Mouse (Mus musculus): ENCODE results near the gene Nsun6.

The Nsun6 gene

DNA sequence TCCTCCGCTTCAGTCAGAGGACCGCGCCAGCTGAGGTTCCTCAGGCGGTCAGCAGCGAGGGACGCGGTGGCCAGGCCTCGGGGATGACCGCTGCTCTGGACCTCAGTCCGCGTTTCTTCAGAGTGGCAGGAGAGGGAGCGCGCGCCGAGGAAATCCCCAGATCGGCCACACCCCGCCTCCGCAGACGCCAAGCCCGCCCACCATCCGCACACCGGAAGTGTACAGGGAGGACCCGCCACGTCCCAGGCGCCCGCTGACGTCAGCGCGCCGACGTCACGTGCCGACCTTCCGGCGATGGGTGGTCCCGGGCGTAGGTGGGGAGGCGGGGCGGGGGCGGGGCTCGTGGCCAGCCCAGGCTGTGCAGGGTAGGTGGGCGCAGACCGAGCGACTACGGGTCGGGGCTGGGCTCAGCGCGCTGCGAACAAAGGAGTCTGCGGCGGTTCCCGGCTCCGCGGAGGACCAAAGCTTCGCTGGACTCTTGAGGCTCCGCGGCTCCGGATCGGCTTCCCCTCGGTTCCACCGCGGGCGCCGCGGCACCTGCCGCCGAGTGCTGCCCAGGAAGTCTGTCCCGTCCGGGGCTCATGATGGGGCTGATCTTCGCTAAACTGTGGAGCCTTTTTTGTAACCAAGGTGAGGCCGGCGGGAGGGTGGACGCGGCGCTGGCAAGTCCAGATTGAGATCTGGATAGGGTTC, at the start of gene Nsun6:
TSS of gene Nsun6 (minus strand) at position 125 of the 693 bp plus-strand sequence.
- DNase-seq (ENCODE audit: low read depth, low spot score), result peak; percentile 97

DNA sequence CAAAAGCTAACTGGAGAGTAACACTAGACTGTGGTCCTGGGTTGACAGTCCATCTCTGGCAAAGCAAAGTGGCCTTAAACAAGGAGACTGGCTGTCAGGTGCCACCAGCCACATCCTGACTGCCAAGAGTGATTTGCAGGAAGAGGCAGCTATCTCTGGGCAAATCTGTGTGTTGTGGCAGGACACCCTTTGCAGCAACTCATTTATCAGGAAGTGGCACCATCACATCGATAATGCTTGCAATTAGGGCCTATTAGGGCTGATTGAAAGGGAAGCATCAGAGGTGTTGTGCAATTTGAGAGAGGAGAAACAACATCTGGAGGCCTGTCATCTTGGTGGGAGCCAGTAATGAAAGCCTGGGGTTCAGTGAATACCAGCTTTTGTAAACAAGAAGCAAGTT, 49.5 kb upstream of the Nsun6 start:
- DNase-seq (ENCODE audit: low read depth, low spot score), result peak; percentile 9

GRCm38 (mm10) chr2:15096514-15097090, 41.7 kb upstream of the Nsun6 start:
- DNase-seq (ENCODE audit: low read depth, low spot score), result no peak

DNA sequence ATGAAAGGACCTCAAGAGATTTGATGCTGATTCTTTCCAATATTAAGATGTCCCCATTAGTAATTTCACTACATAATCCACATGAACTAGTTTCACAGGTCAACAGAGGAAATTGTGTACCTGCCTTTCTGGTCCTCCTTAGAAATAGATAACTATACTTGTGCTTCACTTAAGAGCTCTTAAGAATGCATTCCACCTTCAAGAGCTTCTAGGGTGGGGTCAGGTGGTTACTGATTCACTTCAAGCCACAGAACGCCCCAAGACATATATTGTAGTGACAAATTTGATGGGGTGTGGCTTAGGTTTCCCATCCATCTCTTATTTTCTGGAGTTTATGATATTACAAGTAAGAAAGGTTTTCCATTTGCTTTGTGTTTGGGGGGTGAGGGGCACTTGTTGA, 32.4 kb upstream of the Nsun6 start:
- DNase-seq (ENCODE audit: low read depth, low spot score), result no peak

- DNase-seq (ENCODE audit: low read depth, low spot score), result no peak
Measured at GRCm38 (mm10) chr2:15083702-15084101, 28.8 kb upstream of the Nsun6 start.

- DNase-seq (ENCODE audit: low read depth, low spot score), result no peak
Measured at GRCm38 (mm10) chr2:15067091-15067490, 12.2 kb upstream of the Nsun6 start.

DNA sequence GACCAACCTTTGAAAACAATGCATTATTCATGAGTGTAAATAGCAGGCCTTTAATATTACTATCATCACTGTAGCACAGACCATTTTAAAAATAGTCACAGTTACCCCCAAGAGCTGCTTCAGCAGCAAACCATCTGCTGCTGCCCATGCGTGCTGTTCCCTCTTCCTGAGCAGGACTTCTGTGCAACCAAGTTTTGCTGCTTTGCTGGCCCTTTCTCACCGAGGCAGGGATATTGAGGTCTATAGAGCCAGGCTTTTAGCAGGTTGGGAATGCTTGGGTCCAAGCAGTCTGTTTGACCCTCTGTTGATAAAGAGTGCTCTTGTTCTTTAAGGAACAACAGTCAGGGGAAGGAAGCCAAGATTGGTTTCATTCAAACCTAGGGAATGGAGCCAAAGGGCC, 10.6 kb upstream of the Nsun6 start:
- DNase-seq (ENCODE audit: low read depth, low spot score), result no peak

GRCm38 (mm10) chr2:15064380-15065269, 9.8 kb upstream of the Nsun6 start:
- DNase-seq (ENCODE audit: low read depth, low spot score), result no peak

DNA sequence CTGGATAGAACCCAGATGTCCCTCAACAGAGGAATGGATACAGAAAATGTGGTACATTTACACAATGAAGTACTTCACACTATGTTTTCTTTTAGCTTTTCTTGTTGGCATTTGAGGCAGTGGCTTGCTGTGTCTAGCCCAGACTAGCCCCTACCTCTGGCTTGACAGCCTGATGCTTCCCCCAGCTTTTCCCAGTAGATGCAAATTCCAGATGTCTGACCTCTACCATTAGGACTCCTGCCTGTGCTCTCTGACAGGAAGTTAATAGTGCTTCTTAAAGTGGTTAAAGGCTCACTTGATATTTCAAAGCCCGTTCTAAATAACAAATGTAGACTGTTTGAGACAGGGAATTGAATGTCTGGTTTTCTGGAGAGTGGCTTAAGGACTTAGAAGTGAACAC, 8.9 kb upstream of the Nsun6 start:
- DNase-seq (ENCODE audit: low read depth, low spot score), result no peak

DNA sequence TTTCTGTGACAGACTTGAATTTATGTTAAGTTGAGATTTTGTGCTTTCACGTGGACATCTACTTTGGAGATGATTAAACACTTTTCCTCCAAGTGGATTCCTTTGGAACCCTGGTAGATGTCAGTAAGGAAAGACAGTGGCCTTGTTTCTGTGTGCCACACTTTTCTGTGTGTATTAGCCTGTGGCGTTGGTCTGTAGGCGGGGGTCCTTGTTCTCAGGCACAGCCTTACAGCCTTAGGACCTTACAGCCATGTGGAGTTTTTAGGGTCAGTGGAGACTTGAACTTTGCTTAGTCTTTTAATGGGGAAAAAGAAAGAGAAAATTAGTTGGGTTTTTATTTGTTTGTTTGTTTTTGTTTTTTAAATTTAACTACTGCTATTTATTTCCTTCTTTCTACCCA, 6.0 kb upstream of the Nsun6 start:
- DNase-seq (ENCODE audit: low read depth, low spot score), result no peak

GRCm38 (mm10) chr2:15058227-15058626, 3.4 kb upstream of the Nsun6 start:
- no peak for DNase-seq (ENCODE audit: low read depth, low spot score)

GRCm38 (mm10) chr2:15055741-15056151, 877 bp upstream of the Nsun6 start:
- DNase-seq (ENCODE audit: low read depth, low spot score), result peak; percentile 60

- no peak for DNase-seq (ENCODE audit: low read depth, low spot score)
Measured at GRCm38 (mm10) chr2:15054496-15054895, 373 bp downstream of the Nsun6 start.

DNA sequence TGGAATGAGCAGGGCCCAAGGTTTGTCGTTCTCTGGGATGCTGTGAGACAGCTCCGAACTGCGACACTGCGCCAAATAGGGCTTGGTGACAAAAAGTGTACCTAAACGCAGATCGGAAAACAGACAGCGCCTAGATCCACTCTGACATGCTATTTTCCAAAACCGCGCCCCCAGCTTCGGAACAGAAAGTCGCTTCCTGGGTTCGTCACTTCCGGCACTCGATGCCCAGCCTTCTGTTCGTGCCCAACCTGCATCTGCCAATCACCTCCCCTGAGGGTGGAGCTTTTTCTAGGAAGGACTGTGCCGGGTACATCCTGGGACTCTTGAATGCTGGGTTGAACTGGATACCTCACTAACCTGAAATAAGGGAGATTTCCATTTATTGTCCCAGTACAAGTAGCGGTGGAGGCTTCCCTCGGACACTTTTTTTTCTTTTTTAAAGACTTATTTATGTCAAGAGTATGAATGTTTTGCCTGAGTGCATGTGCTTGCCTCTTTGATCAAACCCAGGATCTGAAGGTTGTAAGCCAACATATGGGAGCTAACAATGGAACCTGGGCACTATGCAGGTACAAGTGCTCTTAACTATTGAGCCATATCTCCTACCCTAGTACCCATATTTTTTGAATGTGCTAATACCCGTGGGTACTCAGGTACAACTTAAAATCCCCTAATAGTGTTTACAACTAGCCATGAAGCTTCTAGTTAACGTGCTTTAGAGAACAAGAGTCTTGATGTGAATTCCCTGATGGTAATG, 5.6 kb downstream of the Nsun6 start, which contains the start of gene Arl5b:
TSS of gene Arl5b (plus strand) at position 279 of the 757 bp plus-strand sequence.
- DNase-seq (ENCODE audit: low read depth, low spot score), result peak; percentile 96

- peak; percentile 57 for DNase-seq (ENCODE audit: low read depth, low spot score)
Measured at GRCm38 (mm10) chr2:15040326-15040725, 14.5 kb downstream of the Nsun6 start.

DNA sequence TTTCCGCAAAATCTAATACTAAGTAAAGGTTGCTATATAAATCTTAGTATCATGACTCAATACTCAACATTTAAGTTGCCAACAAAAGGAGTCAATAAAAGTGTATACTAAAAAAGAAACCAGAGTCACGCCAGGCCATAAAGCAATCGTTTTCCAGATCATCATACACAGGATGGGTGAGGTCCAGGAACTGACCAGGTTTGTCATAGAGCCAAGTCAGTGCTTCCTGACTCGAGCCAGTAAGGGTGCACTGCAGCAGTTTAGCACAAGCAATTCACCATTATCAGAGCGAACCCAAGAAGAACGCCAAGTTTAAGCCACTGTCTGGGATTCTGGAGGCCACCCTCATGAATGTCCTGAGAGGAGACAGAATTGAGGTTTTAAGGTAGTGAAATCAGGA, 16.2 kb downstream of the Nsun6 start:
- no peak for DNase-seq (ENCODE audit: low read depth, low spot score)

DNA sequence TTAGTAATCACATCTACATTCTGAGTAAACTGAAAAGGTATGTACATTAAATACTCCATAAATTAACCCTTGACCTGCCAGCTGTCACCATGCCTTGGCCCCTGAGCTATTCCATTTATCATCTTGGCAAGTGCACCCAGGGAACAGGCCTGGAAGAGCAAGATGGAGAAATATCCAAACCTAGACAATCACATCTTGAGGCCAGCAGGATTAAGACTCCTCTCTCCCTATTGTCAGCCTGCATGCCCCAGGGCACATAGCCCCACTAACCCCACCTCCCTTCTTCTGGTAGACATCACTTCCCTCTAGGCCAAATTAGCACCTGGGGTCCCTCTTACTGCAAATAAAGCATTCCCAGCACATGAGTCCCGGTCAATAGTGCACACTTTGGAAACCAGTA, 27.1 kb downstream of the Nsun6 start:
- no peak for DNase-seq (ENCODE audit: low read depth, low spot score)

GRCm38 (mm10) chr2:15026817-15027216, 28.1 kb downstream of the Nsun6 start:
- DNase-seq (ENCODE audit: low read depth, low spot score), result no peak

GRCm38 (mm10) chr2:15008072-15008471, 46.8 kb downstream of the Nsun6 start:
- DNase-seq (ENCODE audit: low read depth, low spot score), result no peak

- no peak for DNase-seq (ENCODE audit: low read depth, low spot score)
Measured at GRCm38 (mm10) chr2:15007531-15007930, 47.3 kb downstream of the Nsun6 start.

DNA sequence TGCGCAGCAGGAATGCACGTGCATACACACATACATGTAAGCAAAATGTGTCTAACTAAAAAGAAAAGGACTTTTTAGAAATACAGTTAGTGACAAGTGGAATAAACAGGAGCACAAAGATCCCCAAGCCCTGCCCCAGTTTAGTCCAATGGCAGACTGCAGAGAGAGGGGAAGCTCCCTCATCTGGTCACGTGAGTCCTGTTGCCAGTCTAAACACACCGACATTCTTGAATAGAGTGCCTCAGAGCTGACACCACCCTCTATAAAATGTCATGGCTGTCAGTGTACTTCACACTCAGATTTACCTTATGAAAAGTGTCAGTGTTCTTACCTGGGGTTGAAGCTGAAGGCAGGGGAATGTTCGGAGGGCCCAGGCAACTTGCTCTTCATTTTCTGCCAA, 57.0 kb downstream of the Nsun6 start:
- no peak for DNase-seq (ENCODE audit: low read depth, low spot score)

DNA sequence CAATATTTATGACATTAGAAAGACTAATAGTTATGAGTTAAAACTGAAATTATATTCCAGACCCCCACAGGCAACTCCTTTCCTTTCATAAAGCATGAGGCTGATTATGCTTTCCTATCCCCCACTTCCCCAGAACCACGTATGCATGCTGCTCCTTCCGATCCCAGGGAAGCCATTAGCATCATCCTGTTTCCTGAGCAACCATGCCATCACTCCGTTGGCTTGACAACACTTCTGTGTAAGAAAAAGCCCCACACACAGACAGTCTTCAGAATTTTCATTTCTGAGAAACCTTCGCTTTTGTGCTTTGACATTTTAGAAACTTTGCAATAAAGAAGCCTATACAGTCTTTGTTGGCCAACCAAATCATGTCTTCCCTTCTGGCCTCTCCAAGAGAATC, 58.8 kb downstream of the Nsun6 start:
- DNase-seq (ENCODE audit: low read depth, low spot score), result no peak
